Mouse (Mus musculus) midbrain, embryonic 10.5 days (tissue): ENCODE results near the gene Cyp46a1. TPM values are rescaled to one million over a fixed set of nuclear protein-coding genes. Genes with fewer than 3 reads are reported as not detected.

ENCODE experiments used
- DNase-seq: peaks from one replicate; pipeline ENCODE4 v3.0.0-alpha.2; 2017; ENCODE audit warnings: low spot score
- H3K27ac ChIP-seq: fragments of 300-500 bp; sonication (generic); replicated peaks from 2 replicates; pipeline ENCODE4 v1.5.1; 2016; ENCODE audit warnings: mild to moderate bottlenecking
- H3K27me3 ChIP-seq: fragments of 300-500 bp; sonication (generic); 2 replicates; pipeline ENCODE4 v1.6.1; 2016; ENCODE audit warnings: low read depth, mild to moderate bottlenecking; ENCODE audit not compliant: poor library complexity, severe bottlenecking
- H3K36me3 ChIP-seq: fragments of 300-500 bp; sonication (generic); 2 replicates; pipeline ENCODE4 v1.6.1; 2016; ENCODE audit warnings: mild to moderate bottlenecking, moderate library complexity
- H3K4me1 ChIP-seq: fragments of 300-500 bp; sonication (generic); 2 replicates; pipeline ENCODE4 v1.6.1; 2016
- H3K4me3 ChIP-seq: fragments of 300-500 bp; sonication (generic); 2 replicates; pipeline ENCODE4 v1.5.1; 2016; ENCODE audit warnings: mild to moderate bottlenecking, moderate library complexity
- H3K9me3 ChIP-seq: fragments of 300-500 bp; sonication (generic); replicated peaks from 2 replicates; pipeline ENCODE4 v1.6.1; 2016; ENCODE audit warnings: mild to moderate bottlenecking
- WGBS: fragments of 180-500 bp; shearing (Covaris S2); methylation state at CpG from one replicate; pipeline ENCODE4 v1.1.7; 2016; 5-methylcytosine and 5-hydroxymethylcytosine counted together
- polyA plus RNA-seq: library from polyadenylated mRNA; unstranded; fragments of >200 nt; fragmentation: Nextera tagmentation; extraction: Ambion mirVana; gene quantifications from 2 replicates; pipeline ENCODE4 v1.2.1, GENCODE M21; 2016

Gene Cyp46a1
- polyA plus RNA-seq, 1 experiment from 2014 or later = 17.5 TPM

GRCm38 (mm10) chr12:108303778-108304365, 30.3 kb upstream of the Cyp46a1 start:
- DNase-seq = no peak
- H3K27ac ChIP-seq = no peak overlapping the region

GRCm38 (mm10) chr12:108305172-108305571, 29.0 kb upstream of the Cyp46a1 start:
- no peak overlapping the region for H3K4me3 ChIP-seq
- H3K36me3 ChIP-seq = no peaks in the 10 kb centered on the region
- H3K9me3 ChIP-seq = no peaks in the 10 kb centered on the region
- no peak for DNase-seq
- H3K27ac ChIP-seq = no peak overlapping the region
- WGBS = 77% methylated on average over 8 of the region's 8 CpGs
- H3K27me3 ChIP-seq = peaks cover 48% of the 10 kb centered on the region
- peaks cover 64% of the 10 kb centered on the region for H3K4me1 ChIP-seq

More at GRCm38 (mm10) chr12:108303778-108304365, 30.3 kb upstream of the Cyp46a1 start:
- Histone ChIP-seq H3K4me3 (no peak overlapping the region), H3K9me3 (no peaks in the 10 kb centered on the region), H3K36me3 (no peaks in the 10 kb centered on the region), H3K4me1 (peaks cover 51% of the 10 kb centered on the region), H3K27me3 (peaks cover 47% of the 10 kb centered on the region)
- 59% methylated on average over 6 of the region's 6 CpGs for WGBS

GRCm38 (mm10) chr12:108305812-108306794, 28.1 kb upstream of the Cyp46a1 start, which contains the start of gene Hhipl1:
Hhipl1 (plus strand) TSS chr12:108306270.
- DNase-seq = peak; percentile 74
- peak within 1 kb of the TSS; percentile 63 for H3K4me3 ChIP-seq
- peak within 1 kb of the TSS; percentile 90 for H3K27ac ChIP-seq
- H3K27me3 ChIP-seq = peaks cover 48% of the 10 kb centered on the region
- no peaks in the 10 kb centered on the region for H3K9me3 ChIP-seq
- peaks cover 72% of the 10 kb centered on the region for H3K4me1 ChIP-seq
- WGBS = 4% methylated on average over 67 of the region's 67 CpGs
- no peaks in the 10 kb centered on the region for H3K36me3 ChIP-seq

GRCm38 (mm10) chr12:108307553-108307952, 26.6 kb upstream of the Cyp46a1 start:
- Histone ChIP-seq H3K27me3 (peaks cover 48% of the 10 kb centered on the region), H3K9me3 (no peaks in the 10 kb centered on the region), H3K36me3 (peaks cover 7% of the 10 kb centered on the region), H3K27ac (0 out of 2 replicates have a peak overlapping the region, but pooled peaks have one; percentile 39), H3K4me1 (peaks cover 82% of the 10 kb centered on the region), H3K4me3 (peak overlapping the region; percentile 63; the same call in 1 of the 2 replicates)
- peak; percentile 79 for DNase-seq
- WGBS = 22% methylated on average over 14 of the region's 14 CpGs

GRCm38 (mm10) chr12:108308363-108308856, 25.8 kb upstream of the Cyp46a1 start:
- Histone ChIP-seq H3K4me1 (peaks cover 91% of the 10 kb centered on the region), H3K27ac (peak overlapping the region; percentile 7; the same call in 1 of the 2 replicates), H3K9me3 (no peaks in the 10 kb centered on the region), H3K4me3 (no peak overlapping the region), H3K36me3 (peaks cover 7% of the 10 kb centered on the region), H3K27me3 (peaks cover 48% of the 10 kb centered on the region)
- DNase-seq = no peak
- WGBS = 93% methylated on average over 16 of the region's 16 CpGs

GRCm38 (mm10) chr12:108309116-108309794, 24.9 kb upstream of the Cyp46a1 start:
- Histone ChIP-seq H3K9me3 (no peaks in the 10 kb centered on the region), H3K27me3 (peaks cover 43% of the 10 kb centered on the region), H3K36me3 (peaks cover 11% of the 10 kb centered on the region), H3K4me3 (no peak overlapping the region), H3K4me1 (peaks cover 88% of the 10 kb centered on the region), H3K27ac (peak overlapping the region; percentile 65)
- DNase-seq = no peak
- WGBS = 69% methylated on average over 8 of the region's 8 CpGs

GRCm38 (mm10) chr12:108310041-108310440, 24.1 kb upstream of the Cyp46a1 start:
- Histone ChIP-seq H3K36me3 (peaks cover 11% of the 10 kb centered on the region), H3K4me3 (no peak overlapping the region), H3K27me3 (peaks cover 38% of the 10 kb centered on the region), H3K4me1 (peaks cover 81% of the 10 kb centered on the region), H3K27ac (peak overlapping the region; percentile 65), H3K9me3 (no peaks in the 10 kb centered on the region)
- WGBS = 87% methylated on average over 4 of the region's 4 CpGs
- DNase-seq = no peak

- DNase-seq = no peak
- Histone ChIP-seq H3K4me3 (no peak overlapping the region), H3K9me3 (no peaks in the 10 kb centered on the region), H3K36me3 (peaks cover 11% of the 10 kb centered on the region), H3K27me3 (peaks cover 33% of the 10 kb centered on the region), H3K4me1 (peaks cover 80% of the 10 kb centered on the region), H3K27ac (peak overlapping the region; percentile 65)
- 82% methylated on average over 7 of the region's 7 CpGs for WGBS
Measured at GRCm38 (mm10) chr12:108310456-108311027, 23.6 kb upstream of the Cyp46a1 start.

GRCm38 (mm10) chr12:108311741-108312290, 22.4 kb upstream of the Cyp46a1 start:
- H3K27me3 ChIP-seq = peaks cover 37% of the 10 kb centered on the region
- H3K4me3 ChIP-seq = no peak overlapping the region
- 90% methylated on average over 27 of the region's 27 CpGs for WGBS
- H3K9me3 ChIP-seq = no peaks in the 10 kb centered on the region
- no peak for DNase-seq
- peaks cover 11% of the 10 kb centered on the region for H3K36me3 ChIP-seq
- peak overlapping the region; percentile 72 for H3K27ac ChIP-seq
- H3K4me1 ChIP-seq = peaks cover 80% of the 10 kb centered on the region

GRCm38 (mm10) chr12:108312432-108312851, 21.7 kb upstream of the Cyp46a1 start:
- DNase-seq = peak; percentile 67
- no peak overlapping the region for H3K4me3 ChIP-seq
- peaks cover 80% of the 10 kb centered on the region for H3K4me1 ChIP-seq
- H3K27ac ChIP-seq = peak overlapping the region; percentile 72
- H3K9me3 ChIP-seq = no peaks in the 10 kb centered on the region
- peaks cover 37% of the 10 kb centered on the region for H3K27me3 ChIP-seq
- H3K36me3 ChIP-seq = peaks cover 11% of the 10 kb centered on the region
- 23% methylated on average over 6 of the region's 6 CpGs for WGBS

- H3K27ac ChIP-seq = peak overlapping the region; percentile 72
- no peaks in the 10 kb centered on the region for H3K9me3 ChIP-seq
- H3K27me3 ChIP-seq = peaks cover 38% of the 10 kb centered on the region
- no peak for DNase-seq
- H3K4me1 ChIP-seq = peaks cover 80% of the 10 kb centered on the region
- no peak overlapping the region for H3K4me3 ChIP-seq
- H3K36me3 ChIP-seq = peaks cover 11% of the 10 kb centered on the region
- WGBS = 90% methylated on average over 1 of the region's 1 CpGs
Measured at GRCm38 (mm10) chr12:108313244-108313772, 20.9 kb upstream of the Cyp46a1 start.
